Mouse (Mus musculus) forebrain, embryonic 10.5 days (tissue): ENCODE results near the gene Zfp319. TPM values are rescaled to one million over a fixed set of nuclear protein-coding genes. Genes with fewer than 3 reads are reported as not detected.

Experiments
- polyA plus RNA-seq: library from polyadenylated mRNA; unstranded; fragments of >200 nt; fragmentation: Nextera tagmentation; extraction: Ambion mirVana; gene quantifications from 2 replicates; pipeline ENCODE4 v1.2.1, GENCODE M21; 2016

Zfp319 gene
- polyA plus RNA-seq, 1 experiment from 2014 or later: 10.7 TPM

Other genes starting within 250 kb of the Zfp319 start
- gene Kifc3, start 129.1 kb downstream of the Zfp319 start, polyA plus RNA-seq: 4.4 and 5.5 TPM in 2 replicates
- gene Cngb1, start 25.4 kb downstream of the Zfp319 start, polyA plus RNA-seq: 0.14 and 0.25 TPM in 2 replicates
- not detected in 2 replicates for gene Tepp, start 21.4 kb downstream of the Zfp319 start, polyA plus RNA-seq
- 50.5 and 53.1 TPM in 2 replicates for gene Usb1, start 334 bp upstream of the Zfp319 start, polyA plus RNA-seq
- 11.1 TPM in 2 replicates for gene Mmp15, start 20.3 kb upstream of the Zfp319 start, polyA plus RNA-seq
- 144 and 146 TPM in 2 replicates for gene Cfap20, start 102.9 kb upstream of the Zfp319 start, polyA plus RNA-seq
- gene Csnk2a2, start 158.1 kb upstream of the Zfp319 start, polyA plus RNA-seq: 15.2 and 15.9 TPM in 2 replicates
- 0.15 TPM in 1 of 2 replicates, not detected in the other for gene Ccdc113, start 202.1 kb upstream of the Zfp319 start, polyA plus RNA-seq
- not detected in 2 replicates for gene Prss54, start 244.4 kb upstream of the Zfp319 start, polyA plus RNA-seq